Mouse (Mus musculus): ENCODE measurements at regions not wholly inside any gene's neighbourhood (a gene's known extent, or its start where the extent isn't known, plus 50 kb on each side); places are given as distances from the start of the nearest gene placed in this dataset.
A peak's percentile ranks its signal among the peaks of the same experiment; 100 is the strongest.

- no peak for DNase-seq
Observed at GRCm38 (mm10) chr12:97312282-97313040, 946.8 kb downstream of the Galc start.

GRCm38 (mm10) chr12:97278792-97279191 lies 980.5 kb downstream of the Galc start:
- DNase-seq: no peak

- peak in 1 of 2 experiments; percentile 2 for DNase-seq
Observed at GRCm38 (mm10) chr12:97278331-97278730, 980.9 kb downstream of the Galc start.

All from kidney, postnatal 25 days (tissue).